Mouse (Mus musculus) layer of hippocampus, postnatal 10 days (tissue): Measurements from ENCODE around the gene Orm3. TPM values are rescaled to one million over a fixed set of nuclear protein-coding genes. Genes with fewer than 3 reads are reported as not detected.

ENCODE experiments used
- DNase-seq, 2 experiments: peaks; one replicate each; pipeline ENCODE4 v3.0.0; 2021; ENCODE audit warnings: low spot score in 2 of 2
- long read RNA-seq: library from polyadenylated mRNA; stranded (forward); transcript quantifications from one replicate; pipeline ENCODE4 v2.0.0, GENCODE M21; 2023
- total RNA-seq, 2 experiments: library from RNA; stranded (reverse); gene quantifications; 2 replicates each; pipeline ENCODE4 v1.2.3; 2021

The Orm3 gene
- total RNA-seq, result not detected
- long read RNA-seq, result 0 reads

- DNase-seq, result no peak
Measured at GRCm38 (mm10) chr4:63355877-63356665, at the start of gene Orm3. Gene Orm3, plus strand, starts transcription at chr4:63356162.

- DNase-seq, result peak; percentile 92 to 95
Measured at GRCm38 (mm10) chr4:63307175-63308062, 48.5 kb upstream of the Orm3 start.

GRCm38 (mm10) chr4:63308316-63308715 is 47.6 kb upstream of the Orm3 start:
- DNase-seq, result peak in 1 of 2 experiments; percentile 39

GRCm38 (mm10) chr4:63310247-63310855 is 45.6 kb upstream of the Orm3 start:
- no peak for DNase-seq

- no peak for DNase-seq
Measured at GRCm38 (mm10) chr4:63311426-63311825, 44.5 kb upstream of the Orm3 start.

GRCm38 (mm10) chr4:63314063-63314462 is 41.9 kb upstream of the Orm3 start:
- no peak for DNase-seq

GRCm38 (mm10) chr4:63316076-63316746 is 39.8 kb upstream of the Orm3 start:
- DNase-seq, result no peak

GRCm38 (mm10) chr4:63319566-63319965 is 36.4 kb upstream of the Orm3 start:
- DNase-seq, result peak; percentile 77 to 79

- DNase-seq, result no peak
Measured at GRCm38 (mm10) chr4:63323275-63323815, 32.6 kb upstream of the Orm3 start.

GRCm38 (mm10) chr4:63333403-63333802 is 22.6 kb upstream of the Orm3 start:
- no peak for DNase-seq

- DNase-seq, result no peak
Measured at GRCm38 (mm10) chr4:63338414-63339076, 17.4 kb upstream of the Orm3 start.

- DNase-seq, result no peak
Measured at GRCm38 (mm10) chr4:63342491-63342890, 13.5 kb upstream of the Orm3 start.

GRCm38 (mm10) chr4:63343608-63344007 is 12.4 kb upstream of the Orm3 start:
- DNase-seq, result no peak

GRCm38 (mm10) chr4:63344295-63344694 is 11.7 kb upstream of the Orm3 start, which contains the start of gene Orm1:
Gene Orm1, plus strand, starts transcription at chr4:63344560.
- no peak for DNase-seq

- DNase-seq, result no peak
Measured at GRCm38 (mm10) chr4:63345261-63345660, 10.7 kb upstream of the Orm3 start.

- no peak for DNase-seq
Measured at GRCm38 (mm10) chr4:63346659-63347058, 9.3 kb upstream of the Orm3 start.

GRCm38 (mm10) chr4:63348524-63348923 is 7.4 kb upstream of the Orm3 start:
- no peak for DNase-seq

- DNase-seq, result no peak
Measured at GRCm38 (mm10) chr4:63356981-63357570, 1.1 kb downstream of the Orm3 start.

GRCm38 (mm10) chr4:63359861-63360260 is 3.9 kb downstream of the Orm3 start:
- DNase-seq, result no peak

- no peak for DNase-seq
Measured at GRCm38 (mm10) chr4:63362150-63362549, 6.2 kb downstream of the Orm3 start, which contains the start of gene Orm2. Gene Orm2, plus strand, starts transcription at chr4:63362449.
